Mouse (Mus musculus): Measurements from ENCODE around the gene Tapbp. TPM values are rescaled to one million over a fixed set of nuclear protein-coding genes. Genes with fewer than 3 reads are reported as not detected.

The Tapbp gene
- polyA plus RNA-seq, 1 experiment from 2014 or later = 31.4 TPM

GRCm38 (mm10) chr17:33969394-33969793, 53.7 kb downstream of the Tapbp start:
- Histone ChIP-seq H3K4me2 (no peak overlapping the region), H3K9me3 (ENCODE audit: low read depth, low read length) (no peaks in the 10 kb centered on the region), H3K9ac (no peak overlapping the region), H3K4me3 (ENCODE audit: low read depth, low read length) (no peak overlapping the region), H3K27ac (ENCODE audit: low read depth) (no peak overlapping the region), H3K27me3 (ENCODE audit: insufficient read depth, low read length) (no peaks in the 10 kb centered on the region), H3K36me3 (ENCODE audit: insufficient read depth) (peaks cover 8% of the 10 kb centered on the region), H3K4me1 (ENCODE audit: insufficient read depth) (no peaks in the 10 kb centered on the region)
- ATAC-seq (ENCODE audit: insufficient read depth) = no peak
- WGBS = 81% methylated on average over 4 of the region's 4 CpGs
- TF ChIP-seq CTCF (IDR thresholded peaks at IDR 0.05; ENCODE audit: low read depth) = peak; percentile 34; the same call in 1 of the 2 replicates
- DNase-seq = no peak

GRCm38 (mm10) chr17:33972691-33973090, 57.0 kb downstream of the Tapbp start:
- no peaks in the 10 kb centered on the region for H3K9me3 ChIP-seq (ENCODE audit: low read depth, low read length)
- H3K36me3 ChIP-seq (ENCODE audit: insufficient read depth) = no peaks in the 10 kb centered on the region
- H3K4me1 ChIP-seq (ENCODE audit: insufficient read depth) = no peaks in the 10 kb centered on the region
- no peak overlapping the region for H3K4me2 ChIP-seq
- H3K4me3 ChIP-seq (ENCODE audit: low read depth, low read length) = no peak overlapping the region
- WGBS = 7% methylated on average over 1 of the region's 1 CpGs
- DNase-seq = peak; percentile 89
- H3K27me3 ChIP-seq (ENCODE audit: insufficient read depth, low read length) = peaks cover 13% of the 10 kb centered on the region
- TF ChIP-seq CTCF (IDR thresholded peaks at IDR 0.05; ENCODE audit: low read depth) = no peak
- peak; percentile 42; the same call in 1 of the 2 replicates for ATAC-seq (ENCODE audit: insufficient read depth)
- no peak overlapping the region for H3K9ac ChIP-seq
- H3K27ac ChIP-seq (ENCODE audit: low read depth) = no peak overlapping the region

- peaks cover 21% of the 10 kb centered on the region for H3K27me3 ChIP-seq (ENCODE audit: insufficient read depth, low read length)
- TF ChIP-seq CTCF (IDR thresholded peaks at IDR 0.05; ENCODE audit: low read depth) = no peak
- no peak for ATAC-seq (ENCODE audit: insufficient read depth)
- no peaks in the 10 kb centered on the region for H3K36me3 ChIP-seq (ENCODE audit: insufficient read depth)
- no peak overlapping the region for H3K4me3 ChIP-seq (ENCODE audit: low read depth, low read length)
- H3K4me1 ChIP-seq (ENCODE audit: insufficient read depth) = no peaks in the 10 kb centered on the region
- no peak overlapping the region for H3K4me2 ChIP-seq
- no peaks in the 10 kb centered on the region for H3K9me3 ChIP-seq (ENCODE audit: low read depth, low read length)
- WGBS = 57% methylated on average over 3 of the region's 3 CpGs
- H3K27ac ChIP-seq (ENCODE audit: low read depth) = no peak overlapping the region
- no peak overlapping the region for H3K9ac ChIP-seq
- DNase-seq = no peak
Observed at GRCm38 (mm10) chr17:33973572-33973971, 57.9 kb downstream of the Tapbp start.

GRCm38 (mm10) chr17:33977861-33978557, 62.3 kb downstream of the Tapbp start:
- H3K9ac ChIP-seq = no peak overlapping the region
- H3K4me3 ChIP-seq (ENCODE audit: low read depth, low read length) = peak overlapping the region; percentile 32
- no peak for DNase-seq
- peaks cover 5% of the 10 kb centered on the region; the same call in 1 of the 2 replicates for H3K4me1 ChIP-seq (ENCODE audit: insufficient read depth)
- H3K4me2 ChIP-seq = peak overlapping the region; percentile 59
- 2% methylated on average over 56 of the region's 57 CpGs for WGBS
- no peak overlapping the region for H3K27ac ChIP-seq (ENCODE audit: low read depth)
- peaks cover 42% of the 10 kb centered on the region for H3K27me3 ChIP-seq (ENCODE audit: insufficient read depth, low read length)
- no peak for TF ChIP-seq CTCF (IDR thresholded peaks at IDR 0.05; ENCODE audit: low read depth)
- no peaks in the 10 kb centered on the region for H3K9me3 ChIP-seq (ENCODE audit: low read depth, low read length)
- ATAC-seq (ENCODE audit: insufficient read depth) = no peak
- H3K36me3 ChIP-seq (ENCODE audit: insufficient read depth) = no peaks in the 10 kb centered on the region

GRCm38 (mm10) chr17:33978631-33979031, 62.9 kb downstream of the Tapbp start:
- H3K9me3 ChIP-seq (ENCODE audit: low read depth, low read length) = no peaks in the 10 kb centered on the region
- peaks cover 5% of the 10 kb centered on the region; the same call in 1 of the 2 replicates for H3K4me1 ChIP-seq (ENCODE audit: insufficient read depth)
- DNase-seq (peak; percentile 60), ATAC-seq (ENCODE audit: insufficient read depth) (peak; percentile 13; the same call in 1 of the 2 replicates)
- no peaks in the 10 kb centered on the region for H3K36me3 ChIP-seq (ENCODE audit: insufficient read depth)
- peak overlapping the region; percentile 32 for H3K4me3 ChIP-seq (ENCODE audit: low read depth, low read length)
- H3K4me2 ChIP-seq = peak overlapping the region; percentile 59
- WGBS = under 1% methylated on average over 17 of the region's 17 CpGs
- H3K27ac ChIP-seq (ENCODE audit: low read depth) = no peak overlapping the region
- H3K27me3 ChIP-seq (ENCODE audit: insufficient read depth, low read length) = peaks cover 42% of the 10 kb centered on the region
- no peak for TF ChIP-seq CTCF (IDR thresholded peaks at IDR 0.05; ENCODE audit: low read depth)
- H3K9ac ChIP-seq = no peak overlapping the region

Small RNAs within 50 kb of the gene (microRNA-seq; reads per million reads assigned to microRNA genes)
- gene Gm27740 (ENCODE audit: borderline number of aligned reads) = not detected

Other genes with a start within 250 kb of the Tapbp start
- gene Hnrnpm, start 229.0 kb upstream of the Tapbp start, polyA plus RNA-seq (2014; fragmentation: Nextera tagmentation; extraction: Ambion mirVana) = 407 and 411 TPM in 2 replicates
- 45.3 and 46.4 TPM in 2 replicates for gene March2, start 197.2 kb upstream of the Tapbp start, polyA plus RNA-seq (2014; fragmentation: Nextera tagmentation; extraction: Ambion mirVana)
- 241 and 278 TPM in 2 replicates for gene Rab11b, start 155.4 kb upstream of the Tapbp start, polyA plus RNA-seq (2014; fragmentation: Nextera tagmentation; extraction: Ambion mirVana)
- gene Angptl4, start 134.1 kb upstream of the Tapbp start, polyA plus RNA-seq (2014; fragmentation: Nextera tagmentation; extraction: Ambion mirVana) = 31.9 and 35.4 TPM in 2 replicates
- gene Kank3, start 105.4 kb upstream of the Tapbp start, polyA plus RNA-seq (2014; fragmentation: Nextera tagmentation; extraction: Ambion mirVana) = 65.1 and 65.4 TPM in 2 replicates
- gene Rps28, start 91.3 kb upstream of the Tapbp start, polyA plus RNA-seq (2014; fragmentation: Nextera tagmentation; extraction: Ambion mirVana) = 1,180 and 1,276 TPM in 2 replicates
- gene Ndufa7, start 91.3 kb upstream of the Tapbp start, polyA plus RNA-seq (2014; fragmentation: Nextera tagmentation; extraction: Ambion mirVana) = 470 and 474 TPM in 2 replicates
- 71.1 and 76.3 TPM in 2 replicates for gene Cd320, start 72.8 kb upstream of the Tapbp start, polyA plus RNA-seq (2014; fragmentation: Nextera tagmentation; extraction: Ambion mirVana)
- not detected in 2 replicates for gene Gm7029, start 42.1 kb upstream of the Tapbp start, polyA plus RNA-seq (2014; fragmentation: Nextera tagmentation; extraction: Ambion mirVana)
- gene Kifc1, start 25.2 kb upstream of the Tapbp start, polyA plus RNA-seq (2014; fragmentation: Nextera tagmentation; extraction: Ambion mirVana) = 8.3 and 9.3 TPM in 2 replicates
- 0.32 TPM in 1 of 2 replicates, not detected in the other for gene Platr17, start 10.8 kb upstream of the Tapbp start, polyA plus RNA-seq (2014; fragmentation: Nextera tagmentation; extraction: Ambion mirVana)
- gene Daxx, start 6.5 kb upstream of the Tapbp start, polyA plus RNA-seq (2014; fragmentation: Nextera tagmentation; extraction: Ambion mirVana) = 39.3 and 47.1 TPM in 2 replicates
- gene Zbtb22, start within 50 bp of the Tapbp start, polyA plus RNA-seq (2014; fragmentation: Nextera tagmentation; extraction: Ambion mirVana) = 11.1 and 13.2 TPM in 2 replicates
- gene Rgl2, start 13.6 kb downstream of the Tapbp start, polyA plus RNA-seq (2014; fragmentation: Nextera tagmentation; extraction: Ambion mirVana) = 38.2 and 49.1 TPM in 2 replicates
- 142 and 145 TPM in 2 replicates for gene Pfdn6, start 24.4 kb downstream of the Tapbp start, polyA plus RNA-seq (2014; fragmentation: Nextera tagmentation; extraction: Ambion mirVana)
- gene Wdr46, start 24.8 kb downstream of the Tapbp start, polyA plus RNA-seq (2014; fragmentation: Nextera tagmentation; extraction: Ambion mirVana) = 29.5 and 37.2 TPM in 2 replicates
- gene B3galt4, start 35.6 kb downstream of the Tapbp start, polyA plus RNA-seq (2014; fragmentation: Nextera tagmentation; extraction: Ambion mirVana) = 2.3 and 2.6 TPM in 2 replicates
- 34.2 and 34.8 TPM in 2 replicates for gene Vps52, start 39.9 kb downstream of the Tapbp start, polyA plus RNA-seq (2014; fragmentation: Nextera tagmentation; extraction: Ambion mirVana)
- 2,038 and 2,085 TPM in 2 replicates for gene Rps18, start 40.1 kb downstream of the Tapbp start, polyA plus RNA-seq (2014; fragmentation: Nextera tagmentation; extraction: Ambion mirVana)
- gene H2-K1, start 84.4 kb downstream of the Tapbp start, polyA plus RNA-seq (2014; fragmentation: Nextera tagmentation; extraction: Ambion mirVana) = 24.4 and 32.9 TPM in 2 replicates
- gene Ring1, start 108.8 kb downstream of the Tapbp start, polyA plus RNA-seq (2014; fragmentation: Nextera tagmentation; extraction: Ambion mirVana) = 5.6 and 6.6 TPM in 2 replicates
- gene H2-Ke6, start 112.2 kb downstream of the Tapbp start, polyA plus RNA-seq (2014; fragmentation: Nextera tagmentation; extraction: Ambion mirVana) = 35.9 and 40.6 TPM in 2 replicates
- gene Slc39a7, start 115.8 kb downstream of the Tapbp start, polyA plus RNA-seq (2014; fragmentation: Nextera tagmentation; extraction: Ambion mirVana) = 102 and 105 TPM in 2 replicates
- 30.3 and 35.3 TPM in 2 replicates for gene Rxrb, start 115.9 kb downstream of the Tapbp start, polyA plus RNA-seq (2014; fragmentation: Nextera tagmentation; extraction: Ambion mirVana)
- 4.3 and 5.0 TPM in 2 replicates for gene Col11a2, start 123.5 kb downstream of the Tapbp start, polyA plus RNA-seq (2014; fragmentation: Nextera tagmentation; extraction: Ambion mirVana)
- 0.26 TPM in 1 of 2 replicates, not detected in the other for gene H2-Oa, start 176.4 kb downstream of the Tapbp start, polyA plus RNA-seq (2014; fragmentation: Nextera tagmentation; extraction: Ambion mirVana)
- gene H2-DMa, start 203.6 kb downstream of the Tapbp start, polyA plus RNA-seq (2014; fragmentation: Nextera tagmentation; extraction: Ambion mirVana) = 9.8 and 15.5 TPM in 2 replicates
- gene Brd2, start 206.7 kb downstream of the Tapbp start, polyA plus RNA-seq (2014; fragmentation: Nextera tagmentation; extraction: Ambion mirVana) = 153 TPM in 2 replicates
- gene H2-DMb2, start 227.4 kb downstream of the Tapbp start, polyA plus RNA-seq (2014; fragmentation: Nextera tagmentation; extraction: Ambion mirVana) = 0.91 and 1.1 TPM in 2 replicates
- 1.1 TPM in 2 replicates for gene H2-DMb1, start 237.2 kb downstream of the Tapbp start, polyA plus RNA-seq (2014; fragmentation: Nextera tagmentation; extraction: Ambion mirVana)

All from lung, embryonic 14.5 days (tissue).